Mouse (Mus musculus) liver, embryonic 14.5 days (tissue): ENCODE data around the gene Stag1. TPM values are rescaled to one million over a fixed set of nuclear protein-coding genes. Genes with fewer than 3 reads are reported as not detected.
A peak's percentile ranks its signal among the peaks of the same experiment; 100 is the strongest.

Experiments used
- ATAC-seq: fragments of 200-750 bp; cut with Nextera tagmentation; 2 replicates; pipeline ENCODE4 v1.8.0; 2017; ENCODE audit warnings: moderate number of reproducible peaks, mild to moderate bottlenecking, moderate library complexity; ENCODE audit not compliant: insufficient read depth
- DNase-seq, 3 experiments: peaks; one replicate each; pipeline ENCODE4 v3.0.0-alpha.2; 2012 to 2013; ENCODE audit warnings: low read depth in 3 of 3, low spot score in 3 of 3
- H3K27ac ChIP-seq: fragments of 300-500 bp; sonication (generic); 2 replicates; pipeline ENCODE4 v1.5.1; 2014; ENCODE audit warnings: moderate library complexity, mild to moderate bottlenecking, control low read depth, inconsistent platforms
- H3K27me3 ChIP-seq: fragments of 300-500 bp; sonication (generic); 2 replicates; pipeline ENCODE4 v1.6.1; 2014; ENCODE audit warnings: mild to moderate bottlenecking, low read length, moderate library complexity; ENCODE audit not compliant: control insufficient read depth, insufficient read depth
- H3K36me3 ChIP-seq: fragments of 300-500 bp; sonication (generic); replicated peaks from 2 replicates; pipeline ENCODE4 v1.6.1; 2014; ENCODE audit warnings: low read depth; ENCODE audit not compliant: control insufficient read depth, insufficient read depth
- H3K4me1 ChIP-seq, 2 experiments: fragments of 200-500 bp in 1 of 2; fragments of 300-500 bp in 1 of 2; sonication (generic) in 1 of 2; replicated peaks; 2 replicates each; pipeline ENCODE4 v1.6.1; 2012 to 2014; ENCODE audit warnings: antibody characterized with exemption in 1 of 2, inconsistent platforms in 1 of 2, low read length in 1 of 2; ENCODE audit not compliant: control insufficient read depth in 2 of 2, insufficient read depth in 2 of 2
- H3K4me2 ChIP-seq: fragments of 300-500 bp; sonication (generic); 2 replicates; pipeline ENCODE4 v1.6.1; 2014; ENCODE audit warnings: low read depth, mild to moderate bottlenecking, control low read depth, moderate library complexity
- H3K4me3 ChIP-seq, 2 experiments: fragments of 200-500 bp in 1 of 2; fragments of 300-500 bp in 1 of 2; sonication (generic) in 1 of 2; 2 replicates each; pipeline ENCODE4 v1.5.1; 2012 to 2014; ENCODE audit warnings: low read depth in 2 of 2, low read length in 2 of 2, mild to moderate bottlenecking in 2 of 2, control low read depth in 1 of 2, inconsistent platforms in 1 of 2, moderate library complexity in 1 of 2; ENCODE audit not compliant: insufficient read depth in 1 of 2
- H3K9ac ChIP-seq: fragments of 300-500 bp; sonication (generic); replicated peaks from 2 replicates; pipeline ENCODE4 v1.6.1; 2014; ENCODE audit warnings: mild to moderate bottlenecking, control low read depth, moderate library complexity
- H3K9me3 ChIP-seq: fragments of 300-500 bp; sonication (generic); 2 replicates; pipeline ENCODE4 v1.6.1; 2016; ENCODE audit warnings: low read length, mixed read lengths; ENCODE audit not compliant: control insufficient read depth
- CTCF ChIP-seq: IDR thresholded peaks from 2 replicates; pipeline ENCODE4 v1.5.1; 2016; ENCODE audit warnings: antibody characterized with exemption, low read depth, control low read depth
- EP300 ChIP-seq: IDR thresholded peaks from 2 replicates; pipeline ENCODE4 v1.6.1; 2016; ENCODE audit warnings: antibody characterized with exemption, low read depth
- WGBS: fragments of 180-500 bp; shearing (Covaris S2); extraction: QIAGEN DNeasy Blood & Tissue Kit; methylation state at CpG from one replicate; pipeline ENCODE4 v1.1.7; 2014; ENCODE audit not compliant: insufficient replicate concordance; 5-methylcytosine and 5-hydroxymethylcytosine counted together
- polyA plus RNA-seq, 2 experiments: library from polyadenylated mRNA; depleted of rRNA in 1 of 2; stranded (reverse) in 1 of 2; unstranded in 1 of 2; fragments of >200 nt; fragmentation: Nextera tagmentation in 1 of 2; extraction: Ambion mirVana in 1 of 2; gene quantifications; 2 replicates each; pipeline versions ENCODE4 v1.2.1 to v1.2.3; 2012 to 2014

Stag1 gene
- polyA plus RNA-seq, 2 experiments: 11.6 to 18.2 TPM

DNA sequence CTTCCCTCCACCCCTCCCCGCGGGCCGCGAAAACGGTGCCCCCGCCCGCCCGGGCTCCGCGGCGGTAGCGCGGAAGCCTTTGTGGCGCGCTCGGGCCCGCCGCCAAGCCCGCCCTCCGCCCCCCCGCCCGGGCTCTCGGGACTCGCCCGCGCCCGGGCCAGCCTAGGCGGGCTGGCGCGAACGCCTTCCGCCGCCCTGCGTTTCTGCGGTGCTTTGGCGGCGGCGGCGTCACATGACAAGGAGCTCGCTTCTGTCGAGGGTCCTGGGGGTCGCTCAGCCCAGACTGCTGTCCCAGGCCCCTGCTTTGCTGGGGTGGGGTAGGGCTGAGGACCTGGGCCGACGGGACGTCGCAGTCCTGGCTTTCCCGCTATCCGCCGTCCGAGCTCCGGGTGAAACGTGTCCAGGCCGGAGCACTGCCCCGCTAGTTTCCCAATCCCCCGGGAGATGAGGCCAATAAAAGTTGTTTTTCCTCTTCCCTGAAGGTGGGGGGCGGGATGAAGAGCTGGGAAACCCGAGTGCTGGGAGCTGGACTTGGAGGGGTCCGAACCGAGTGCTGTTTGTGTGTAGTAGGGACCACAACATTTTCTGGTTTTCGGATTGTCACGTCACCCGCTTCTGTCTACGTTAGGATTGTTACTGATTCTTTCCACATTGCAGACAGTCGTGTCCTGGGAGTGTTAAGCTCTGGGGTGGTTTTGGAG lies 46.6 kb downstream of the Stag1 start:
- TF ChIP-seq EP300 (no peak), CTCF (no peak)
- under 1% methylated on average over 55 of the region's 64 CpGs for WGBS

DNA sequence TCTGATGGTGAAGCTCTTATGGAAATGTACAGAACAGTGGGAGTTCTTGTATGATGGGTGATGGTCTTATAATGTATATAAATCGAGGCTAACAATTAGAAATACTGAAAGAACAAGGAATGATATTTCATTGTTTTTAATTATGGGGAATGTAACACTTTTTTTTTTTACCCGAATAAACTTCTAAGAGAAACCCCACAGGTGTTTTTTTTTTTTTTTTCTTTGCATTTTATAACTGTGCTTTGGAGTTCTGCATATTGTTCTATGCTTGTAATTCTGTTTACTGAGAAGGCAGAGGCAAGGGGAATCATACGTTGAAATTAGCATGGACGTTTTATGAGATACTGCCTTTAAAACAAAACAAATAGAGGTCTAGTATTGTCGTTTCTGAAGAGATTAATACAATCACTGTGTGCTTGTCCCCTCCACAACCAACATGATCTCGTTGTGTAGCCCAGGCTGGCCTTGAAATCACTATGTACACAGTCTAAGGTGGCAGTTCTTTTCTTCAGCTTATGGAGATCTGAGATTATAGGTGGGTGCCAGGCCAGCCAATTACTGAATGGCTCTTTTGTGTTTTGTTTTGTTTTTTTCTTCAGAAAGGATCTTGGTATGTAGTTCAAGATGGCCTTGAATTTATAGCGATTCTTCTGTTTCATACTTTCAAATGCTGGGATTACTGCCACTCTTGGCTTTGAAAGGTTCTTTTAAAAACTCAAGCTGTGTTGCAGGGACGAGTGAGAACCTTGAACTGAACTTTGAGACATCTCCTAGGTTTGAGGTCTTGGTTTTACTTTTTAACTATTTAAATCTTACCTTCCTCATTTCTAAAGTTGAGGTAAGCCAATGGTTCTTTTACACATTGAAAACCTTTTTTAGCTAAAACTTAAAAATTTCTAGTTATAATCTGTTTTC lies 47.7 kb downstream of the Stag1 start:
- Histone ChIP-seq H3K27me3 (no peaks in the 10 kb centered on the region), H3K36me3 (no peaks in the 10 kb centered on the region), H3K9me3 (no peaks in the 10 kb centered on the region), H3K9ac (peak overlapping the region; percentile 100), H3K4me3 (peak overlapping the region; percentile 34 to 97; a peak in 3 of 4 replicates), H3K4me1 (peaks cover 11 to 19% of the 10 kb centered on the region in 2 experiments), H3K27ac (no peak overlapping the region), H3K4me2 (peak overlapping the region; percentile 99)
- DNase-seq: no peak
- WGBS: 32% methylated on average over 8 of the region's 8 CpGs
- ATAC-seq: no peak
- TF ChIP-seq EP300 (no peak), CTCF (no peak)

More for the DNA sequence above, 46.6 kb downstream of the Stag1 start:
- H3K27ac ChIP-seq: peak overlapping the region; percentile 87
- no peaks in the 10 kb centered on the region for H3K9me3 ChIP-seq
- peak; percentile 55 to 57 (median 56) for DNase-seq
- peaks cover 11 to 19% of the 10 kb centered on the region in 2 experiments for H3K4me1 ChIP-seq
- H3K4me3 ChIP-seq: peak overlapping the region; percentile 89 to 97
- no peaks in the 10 kb centered on the region for H3K27me3 ChIP-seq
- H3K9ac ChIP-seq: peak overlapping the region; percentile 100
- peak; percentile 49 for ATAC-seq
- H3K36me3 ChIP-seq: no peaks in the 10 kb centered on the region
- H3K4me2 ChIP-seq: peak overlapping the region; percentile 99

DNA sequence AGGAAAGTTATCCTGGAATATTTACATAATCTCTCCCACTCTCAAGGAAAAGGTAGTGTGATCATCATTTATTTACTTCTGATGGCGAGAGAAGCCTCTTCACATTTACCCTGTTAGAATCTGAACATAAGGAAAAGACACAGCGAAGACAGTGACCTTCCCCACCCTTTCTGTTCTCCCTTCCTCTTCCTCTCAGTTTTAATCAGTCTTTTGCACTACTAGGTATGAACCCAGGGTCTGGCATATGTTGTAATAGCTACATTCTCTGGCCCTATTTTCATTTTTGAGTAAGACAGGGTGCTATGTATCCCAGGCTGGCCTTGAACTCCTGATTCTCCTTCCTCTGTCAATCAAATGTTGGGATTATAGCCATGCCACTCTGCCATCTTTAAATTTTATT lies 48.7 kb downstream of the Stag1 start:
- Histone ChIP-seq H3K27ac (no peak overlapping the region), H3K9ac (no peak overlapping the region), H3K9me3 (no peaks in the 10 kb centered on the region), H3K4me1 (peaks cover 11 to 19% of the 10 kb centered on the region in 2 experiments), H3K4me2 (no peak overlapping the region), H3K4me3 (no peak overlapping the region), H3K36me3 (no peaks in the 10 kb centered on the region), H3K27me3 (no peaks in the 10 kb centered on the region)
- no peak for TF ChIP-seq EP300
- ATAC-seq (no peak), DNase-seq (no peak)
- WGBS: 57% methylated on average over 2 of the region's 2 CpGs

DNA sequence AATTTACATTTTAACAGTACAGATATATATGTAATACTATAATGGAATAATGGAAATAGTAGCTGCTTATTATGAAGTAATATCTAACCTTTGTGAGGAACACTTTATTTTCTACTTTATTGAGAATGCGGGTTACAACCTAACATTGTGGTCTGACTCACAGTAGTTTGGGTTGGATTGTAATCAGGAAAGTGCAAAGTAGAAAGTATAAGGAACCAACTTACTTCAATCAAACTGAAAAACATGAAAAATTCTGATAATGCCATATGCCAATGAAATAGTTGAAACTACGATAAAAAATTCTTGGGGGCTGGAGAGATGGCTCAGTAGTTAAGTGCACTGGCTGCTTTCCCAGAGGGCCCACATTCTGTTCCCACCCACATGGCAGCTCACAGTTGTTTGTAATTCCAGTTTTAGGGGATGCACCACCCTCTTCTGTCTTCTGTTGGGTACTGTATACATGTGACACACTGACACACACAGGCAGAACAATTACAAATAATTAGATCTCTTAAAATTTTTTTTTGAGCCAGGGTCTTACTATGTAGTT lies 50.3 kb downstream of the Stag1 start:
- H3K36me3 ChIP-seq: no peaks in the 10 kb centered on the region
- no peak overlapping the region for H3K27ac ChIP-seq
- no peak overlapping the region for H3K4me2 ChIP-seq
- H3K4me1 ChIP-seq: peaks cover 0 to 10% of the 10 kb centered on the region in 2 experiments; a peak in 3 of 4 replicates
- DNase-seq: no peak
- H3K9ac ChIP-seq: no peak overlapping the region
- H3K9me3 ChIP-seq: no peaks in the 10 kb centered on the region
- no peak for ATAC-seq
- TF ChIP-seq CTCF (no peak), EP300 (no peak)
- 75% methylated on average over 2 of the region's 2 CpGs for WGBS
- no peaks in the 10 kb centered on the region for H3K27me3 ChIP-seq
- no peak overlapping the region for H3K4me3 ChIP-seq

DNA sequence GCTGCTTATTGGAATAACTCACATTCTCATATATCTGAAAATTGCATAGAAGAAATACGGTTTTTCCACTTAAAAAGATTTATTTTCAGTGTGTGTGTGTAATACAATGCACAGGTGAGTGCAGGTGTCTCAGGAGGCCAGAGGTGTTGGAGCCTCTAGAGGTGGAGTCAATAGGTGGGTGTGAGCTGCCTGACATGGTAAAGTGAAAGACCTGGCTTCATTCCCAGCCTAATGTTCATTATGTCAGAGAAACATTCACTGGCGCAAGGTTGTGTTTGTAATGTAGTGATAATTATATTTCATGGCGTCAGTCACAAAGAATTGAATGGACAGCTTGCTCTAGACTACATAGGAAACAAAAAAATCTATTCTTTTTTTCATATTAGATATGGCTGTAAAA lies 56.5 kb downstream of the Stag1 start:
- peaks cover 0 to 2% of the 10 kb centered on the region in 2 experiments; a peak in 1 of 4 replicates for H3K4me1 ChIP-seq
- H3K9ac ChIP-seq: no peak overlapping the region
- DNase-seq: no peak
- TF ChIP-seq EP300 (no peak), CTCF (no peak)
- 81% methylated on average over 3 of the region's 3 CpGs for WGBS
- no peak overlapping the region for H3K4me2 ChIP-seq
- no peaks in the 10 kb centered on the region for H3K27me3 ChIP-seq
- no peak overlapping the region for H3K27ac ChIP-seq
- H3K36me3 ChIP-seq: no peaks in the 10 kb centered on the region
- ATAC-seq: no peak
- no peaks in the 10 kb centered on the region for H3K9me3 ChIP-seq
- H3K4me3 ChIP-seq: no peak overlapping the region
